Mouse (Mus musculus) hindbrain, embryonic 14.5 days (tissue): ENCODE measurements around the gene Phf14. TPM values are rescaled to one million over a fixed set of nuclear protein-coding genes. Genes with fewer than 3 reads are reported as not detected.
"Not testable (repeated sequence)": the region's sequence is repeated elsewhere in the genome, so short reads cannot be mapped to it uniquely, and the experiment has no call there.

ENCODE experiments used
- ATAC-seq: fragments of 200-750 bp; cut with Nextera tagmentation; 2 replicates; pipeline ENCODE4 v1.8.0; 2017; ENCODE audit warnings: moderate number of reproducible peaks, mild to moderate bottlenecking, moderate TSS enrichment, moderate library complexity; ENCODE audit not compliant: low FRiP score
- DNase-seq: peaks from one replicate; pipeline ENCODE4 v3.0.0-alpha.2; 2015; ENCODE audit warnings: low spot score
- H3K27ac ChIP-seq: fragments of 300-500 bp; sonication (generic); 2 replicates; pipeline ENCODE4 v1.5.1; 2014; ENCODE audit warnings: mild to moderate bottlenecking, moderate library complexity
- H3K27me3 ChIP-seq: fragments of 300-500 bp; sonication (generic); 2 replicates; pipeline ENCODE4 v1.6.1; 2014; ENCODE audit warnings: mild to moderate bottlenecking, low read length, mixed read lengths; ENCODE audit not compliant: control insufficient read depth, insufficient read depth
- H3K36me3 ChIP-seq: fragments of 300-500 bp; sonication (generic); replicated peaks from 2 replicates; pipeline ENCODE4 v1.6.1; 2014; ENCODE audit not compliant: control insufficient read depth, insufficient read depth
- H3K4me1 ChIP-seq: fragments of 300-500 bp; sonication (generic); replicated peaks from 2 replicates; pipeline ENCODE4 v1.6.1; 2014; ENCODE audit warnings: antibody characterized with exemption, low read length, mixed read lengths; ENCODE audit not compliant: control insufficient read depth, insufficient read depth
- H3K4me2 ChIP-seq: fragments of 300-500 bp; sonication (generic); replicated peaks from 2 replicates; pipeline ENCODE4 v1.6.1; 2014; ENCODE audit warnings: mild to moderate bottlenecking, moderate library complexity
- H3K4me3 ChIP-seq: fragments of 300-500 bp; sonication (generic); replicated peaks from 2 replicates; pipeline ENCODE4 v1.5.1; 2014; ENCODE audit warnings: mild to moderate bottlenecking, low read length
- H3K9ac ChIP-seq: fragments of 300-500 bp; sonication (generic); 2 replicates; pipeline ENCODE4 v1.6.1; 2014
- H3K9me3 ChIP-seq: fragments of 300-500 bp; sonication (generic); 2 replicates; pipeline ENCODE4 v1.6.1; 2016; ENCODE audit warnings: low read length; ENCODE audit not compliant: control insufficient read depth
- whole genome bisulfite sequencing: fragments of 180-500 bp; shearing (Covaris S2); extraction: QIAGEN DNeasy Blood & Tissue Kit; methylation state at CpG from one replicate; pipeline ENCODE4 v1.1.7; 2014; 5-methylcytosine and 5-hydroxymethylcytosine counted together
- polyA plus RNA-seq: library from polyadenylated mRNA; unstranded; fragments of >200 nt; fragmentation: Nextera tagmentation; extraction: Ambion mirVana; gene quantifications from 2 replicates; pipeline ENCODE4 v1.2.1, GENCODE M21; 2014

Phf14 gene
- polyA plus RNA-seq, 1 experiment from 2014 or later = 108 TPM

DNA sequence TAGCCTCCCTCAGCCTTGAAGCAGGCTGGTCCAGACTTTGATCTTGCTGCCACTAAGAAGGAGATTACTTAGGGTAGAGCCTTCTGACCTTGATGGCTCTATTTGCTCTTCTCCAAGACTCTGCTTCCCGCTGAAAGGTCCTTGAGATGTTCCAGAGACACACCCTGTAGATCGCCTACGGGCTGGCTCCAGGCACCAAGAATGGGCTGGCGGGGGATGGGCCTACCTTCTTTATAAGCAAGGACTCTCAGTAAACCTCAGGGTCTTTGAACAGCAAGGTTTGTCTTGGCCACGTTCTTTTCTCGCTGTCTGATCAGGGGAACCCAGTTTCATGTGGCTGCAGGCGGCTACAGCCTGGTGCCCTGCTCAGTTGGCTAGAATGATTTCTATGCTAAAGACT is 219.0 kb downstream of the Phf14 start:
- not testable (repeated sequence) for H3K4me2 ChIP-seq, H3K4me1 ChIP-seq, H3K36me3 ChIP-seq, H3K9me3 ChIP-seq, ATAC-seq, H3K27ac ChIP-seq, H3K9ac ChIP-seq, H3K27me3 ChIP-seq, DNase-seq, H3K4me3 ChIP-seq
- 88% methylated on average over 7 of the region's 7 CpGs for WGBS

DNA sequence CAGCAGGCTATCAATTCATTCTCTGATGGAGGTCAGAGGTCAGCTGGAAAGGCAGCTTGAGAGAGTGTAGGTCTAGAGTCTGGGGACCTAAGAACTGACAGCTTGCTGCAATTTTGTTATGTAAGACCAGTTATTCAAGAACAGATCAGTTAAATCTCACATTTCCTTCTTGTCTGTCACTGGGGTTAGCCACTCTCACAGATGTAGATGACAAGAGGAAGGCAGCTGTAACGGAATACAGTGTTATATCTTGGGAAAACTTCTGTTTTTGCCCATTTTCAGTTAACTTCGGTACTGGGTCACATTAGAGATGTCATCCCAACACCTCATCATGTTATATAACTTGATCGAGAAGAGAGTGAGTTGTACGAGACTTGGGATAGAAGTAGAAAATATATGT is 219.7 kb downstream of the Phf14 start:
- no peak overlapping the region for H3K9ac ChIP-seq
- H3K36me3 ChIP-seq = no peaks in the 10 kb centered on the region
- no peaks in the 10 kb centered on the region for H3K4me1 ChIP-seq
- no peaks in the 10 kb centered on the region for H3K9me3 ChIP-seq
- H3K4me3 ChIP-seq = no peak overlapping the region
- no peak overlapping the region for H3K4me2 ChIP-seq
- 87% methylated on average over 4 of the region's 4 CpGs for WGBS
- ATAC-seq (no peak), DNase-seq (no peak)
- H3K27me3 ChIP-seq = no peaks in the 10 kb centered on the region
- no peak overlapping the region for H3K27ac ChIP-seq

Other genes starting within 250 kb of the Phf14 start
- 1,185 and 1,426 TPM in 2 replicates for gene Ndufa4, start 312 bp upstream of the Phf14 start, polyA plus RNA-seq